14 mouse cellular contexts compared by ENCODE assay signal in genomic region chr9:61323879-61324278, GRCm38 (mm10). TPM values are rescaled to one million over a fixed set of nuclear protein-coding genes. Genes with fewer than 3 reads are reported as not detected.
A peak's percentile ranks its signal among the peaks of the same experiment; 100 is the strongest.
DNase-seq lines count a peak whose midpoint lies in the region; ATAC-seq and TF ChIP-seq lines count a peak whose summit lies in the region.
"Had no signal": no experiment of that assay in that cellular context is flagged by ENCODE, and none has a peak within 500 bp of the region (broad histone marks: within the 10 kb centered on the region; RNA-seq: fewer than 3 reads in every experiment).

No protein-coding gene starts in this region.

- no peaks in the 10 kb centered on the region for H3K36me3 ChIP-seq in midbrain, embryonic 10.5 days
- no peaks in the 10 kb centered on the region for H3K36me3 ChIP-seq in midbrain, postnatal 0 days (ENCODE audit: insufficient read depth, low read length)
- H3K36me3 ChIP-seq in hindbrain, embryonic 13.5 days, result no peaks in the 10 kb centered on the region

- peak overlapping the region; percentile 14; the same call in 1 of the 2 replicates for H3K4me3 ChIP-seq in midbrain, embryonic 10.5 days
- no peak overlapping the region for H3K4me3 ChIP-seq in midbrain, postnatal 0 days (ENCODE audit: low read depth, low read length)
- no peak overlapping the region for H3K4me3 ChIP-seq in hindbrain, embryonic 13.5 days

- TF ChIP-seq CTCF in midbrain, postnatal 0 days (IDR thresholded peaks at IDR 0.05), result no peak

- intact Hi-C loops in gastrocnemius, postnatal 14 days (cut with DNase I; ENCODE audit: low total_unique reads), result no loop called here

- H3K9me3 ChIP-seq in midbrain, embryonic 10.5 days (replicated peaks), result no peaks in the 10 kb centered on the region
- H3K9me3 ChIP-seq in midbrain, postnatal 0 days (ENCODE audit: low read length), result no peaks in the 10 kb centered on the region
- H3K9me3 ChIP-seq in hindbrain, embryonic 13.5 days, result no peaks in the 10 kb centered on the region

- H3K27ac ChIP-seq in midbrain, embryonic 10.5 days (replicated peaks), result peak overlapping the region; percentile 71
- no peak overlapping the region for H3K27ac ChIP-seq in midbrain, postnatal 0 days (ENCODE audit: low read depth, low read length)
- H3K27ac ChIP-seq in hindbrain, embryonic 13.5 days, result peak overlapping the region; percentile 58
- H3K27ac ChIP-seq: liver, embryonic 14.5 days; stomach, postnatal 0 days had no signal

- peaks cover 40% of the 10 kb centered on the region for H3K4me1 ChIP-seq in midbrain, embryonic 10.5 days
- H3K4me1 ChIP-seq in midbrain, postnatal 0 days (ENCODE audit: insufficient read depth, low read length), result peaks cover 6% of the 10 kb centered on the region; the same call in 1 of the 2 replicates
- H3K4me1 ChIP-seq in hindbrain, embryonic 13.5 days (replicated peaks), result peaks cover 54% of the 10 kb centered on the region

- no peak overlapping the region for H3K4me2 ChIP-seq in midbrain, postnatal 0 days (ENCODE audit: low read depth, low read length, poor library complexity, severe bottlenecking)
- H3K4me2 ChIP-seq in hindbrain, embryonic 13.5 days, result no peak overlapping the region

- peak; percentile 30 to 64 for DNase-seq in adrenal gland, adult (ENCODE audit: inconsistent age in 2 of 2, low spot score in 1 of 2)
- DNase-seq in adrenal gland, postnatal 36 days, result no peak
- no peak for DNase-seq in midbrain, embryonic 10.5 days (ENCODE audit: low spot score)
- DNase-seq in midbrain, postnatal 0 days (ENCODE audit: low spot score), result no peak
- peak; percentile 52 for DNase-seq in NIH3T3 (ENCODE audit: low read depth)
- DNase-seq in gastrocnemius, postnatal 14 days, result no peak
- DNase-seq in layer of hippocampus, adult 9-10 months (ENCODE audit: low spot score), result no peak
- DNase-seq: adrenal gland, postnatal 25 days; layer of hippocampus, postnatal 36 days; lung, postnatal 14 days; thymus, postnatal 25 days had no signal

- 43% methylated on average over 3 of the region's 3 CpGs for WGBS in midbrain, embryonic 10.5 days
- WGBS in midbrain, postnatal 0 days, result 46% methylated on average over 3 of the region's 3 CpGs
- 34% methylated on average over 3 of the region's 3 CpGs for WGBS in hindbrain, embryonic 13.5 days

- ATAC-seq in midbrain, postnatal 0 days (ENCODE audit: low FRiP score), result no peak
- ATAC-seq in hindbrain, embryonic 13.5 days (ENCODE audit: low FRiP score), result no peak

- no peak overlapping the region for H3K9ac ChIP-seq in midbrain, postnatal 0 days (replicated peaks; ENCODE audit: low read length, poor library complexity, severe bottlenecking)
- 0 out of 2 replicates have a peak overlapping the region, but pooled peaks have one; percentile 36 for H3K9ac ChIP-seq in hindbrain, embryonic 13.5 days
- H3K9ac ChIP-seq: liver, embryonic 14.5 days had no signal

- peaks cover 81% of the 10 kb centered on the region for H3K27me3 ChIP-seq in midbrain, embryonic 10.5 days (ENCODE audit: low read depth, poor library complexity, severe bottlenecking)
- 0 out of 2 replicates have a peak, but pooled peaks cover 4% of the 10 kb centered on the region for H3K27me3 ChIP-seq in midbrain, postnatal 0 days (ENCODE audit: insufficient read depth, low read length)
- H3K27me3 ChIP-seq in hindbrain, embryonic 13.5 days, result peaks cover 37% of the 10 kb centered on the region

RNA-seq across cellular contexts. Expression of gene Tle3, which starts 48.3 kb away (rescaled TPM):
- 100 to 1,000 TPM; 121 to 144 TPM for total RNA-seq in adrenal gland, postnatal 36 days (2021)
- polyA plus RNA-seq in midbrain, embryonic 10.5 days (2016; fragmentation: Nextera tagmentation; extraction: Ambion mirVana), result 48.7 and 55.8 TPM in 2 replicates
- 82.2 and 94.9 TPM in 2 replicates for total RNA-seq in midbrain, postnatal 0 days (2014; rRNA removed)
- polyA plus RNA-seq in midbrain, postnatal 0 days (2015; fragmentation: Nextera tagmentation; extraction: Ambion mirVana), result 20.2 and 21.8 TPM in 2 replicates
- 31.0 and 32.3 TPM in 2 replicates for polyA plus RNA-seq in hindbrain, embryonic 13.5 days (2015; fragmentation: Nextera tagmentation; extraction: Ambion mirVana)
- total RNA-seq in gastrocnemius, postnatal 14 days (2021), result 10 to 100 TPM; 12.5 to 14.2 TPM

Comparison
In these comparisons a context has a peak if more than half of its experiments do, and no peak if none do; other contexts are left out.
1. DNase-seq: peak in adrenal gland, adult (2 of 2) and NIH3T3 (single experiment); none in adrenal gland, postnatal 36 days (0 of 2), midbrain, embryonic 10.5 days (single experiment), midbrain, postnatal 0 days (single experiment), gastrocnemius, postnatal 14 days (single experiment) and layer of hippocampus, adult 9-10 months (single experiment).